Mouse (Mus musculus) MEL (cell line): Measurements from ENCODE around the gene Grk2. TPM values are rescaled to one million over a fixed set of nuclear protein-coding genes. Genes with fewer than 3 reads are reported as not detected.

Source experiments
- DNase-seq: peaks from one replicate; pipeline ENCODE4 v3.0.0; 2011; ENCODE audit warnings: low read depth, low spot score
- H3K27ac ChIP-seq: 2 replicates; pipeline ENCODE4 v1.5.1; 2012; ENCODE audit warnings: low read depth, mild to moderate bottlenecking, control low read depth, low read length, moderate library complexity; ENCODE audit not compliant: control insufficient read depth
- H3K27me3 ChIP-seq, 2 experiments: fragments of 150-350 bp in 1 of 2; sonication (generic) in 1 of 2; 2 replicates each; pipeline ENCODE4 v1.6.1; 2012; ENCODE audit warnings: low read length in 2 of 2, mild to moderate bottlenecking in 2 of 2, improper control_type of control experiment in 1 of 2, moderate library complexity in 1 of 2; ENCODE audit not compliant: insufficient read depth in 2 of 2, control insufficient read depth in 1 of 2
- H3K36me3 ChIP-seq, 2 experiments: 2 replicates each; pipeline ENCODE4 v1.6.1; 2012 to 2014; ENCODE audit warnings: low read length in 2 of 2, improper control_type of control experiment in 1 of 2, inconsistent platforms in 1 of 2, mild to moderate bottlenecking in 1 of 2; ENCODE audit not compliant: insufficient read depth in 2 of 2, control insufficient read depth in 1 of 2
- H3K4me1 ChIP-seq, 2 experiments: fragments of 150-350 bp in 1 of 2; sonication (generic) in 1 of 2; 2 replicates each; pipeline ENCODE4 v1.6.1; 2012; ENCODE audit warnings: low read length in 2 of 2, improper control_type of control experiment in 1 of 2, mild to moderate bottlenecking in 1 of 2; ENCODE audit not compliant: insufficient read depth in 2 of 2, control insufficient read depth in 1 of 2
- H3K4me3 ChIP-seq, 2 experiments: fragments of 150-350 bp in 1 of 2; sonication (generic) in 1 of 2; 2 replicates each; pipeline ENCODE4 v1.5.1; 2012; ENCODE audit warnings: low read depth in 2 of 2, low read length in 2 of 2, mild to moderate bottlenecking in 2 of 2, moderate library complexity in 2 of 2, control low read depth in 1 of 2, improper control_type of control experiment in 1 of 2; ENCODE audit not compliant: control insufficient read depth in 1 of 2, insufficient read depth in 1 of 2
- H3K79me2 ChIP-seq: 2 replicates; pipeline ENCODE4 v1.6.1; 2012; ENCODE audit warnings: mild to moderate bottlenecking, low read length, moderate library complexity; ENCODE audit not compliant: control insufficient read depth, poor library complexity, insufficient read depth
- H3K9ac ChIP-seq: 2 replicates; pipeline ENCODE4 v1.6.1; 2012; ENCODE audit warnings: low read depth, mild to moderate bottlenecking, control low read depth, low read length, moderate library complexity; ENCODE audit not compliant: control insufficient read depth, poor library complexity, severe bottlenecking
- H3K9me3 ChIP-seq: fragments of 150-350 bp; sonication (generic); replicated peaks from 2 replicates; pipeline ENCODE4 v1.6.1; 2012; ENCODE audit warnings: mild to moderate bottlenecking, low read length, improper control_type of control experiment, moderate library complexity; ENCODE audit not compliant: insufficient read depth
- CTCF ChIP-seq, 3 experiments: IDR thresholded peaks in 2 of 3; conservative IDR thresholded peaks in 1 of 3; 2 replicates each; pipeline ENCODE4 v1.5.1; 2011 to 2012; ENCODE audit warnings: low read length in 3 of 3, low read depth in 2 of 3, mild to moderate bottlenecking in 2 of 3, improper control_type of control experiment in 1 of 3, inconsistent platforms in 1 of 3, mixed read lengths in 1 of 3, moderate library complexity in 1 of 3; ENCODE audit not compliant: control insufficient read depth in 1 of 3, insufficient read depth in 1 of 3, poor library complexity in 1 of 3, severe bottlenecking in 1 of 3
- E2F4 ChIP-seq: IDR thresholded peaks from 2 replicates; pipeline ENCODE4 v1.6.1; 2011; ENCODE audit warnings: low read depth, low read length, improper control_type of control experiment, borderline replicate concordance
- EP300 ChIP-seq, 2 experiments: IDR thresholded peaks; 2 replicates each; pipeline ENCODE4 v1.6.1; 2011; ENCODE audit warnings: improper control_type of control experiment in 2 of 2, low read length in 2 of 2, low read depth in 1 of 2, mild to moderate bottlenecking in 1 of 2
- ETS1 ChIP-seq: IDR thresholded peaks from 2 replicates; pipeline ENCODE4 v1.6.1; 2012; ENCODE audit warnings: low read depth, mild to moderate bottlenecking, inconsistent platforms, low read length, improper control_type of control experiment, moderate library complexity
- JUND ChIP-seq: IDR thresholded peaks from 2 replicates; pipeline ENCODE4 v1.6.1; 2011; ENCODE audit warnings: low read depth, mild to moderate bottlenecking, improper control_type of control experiment, low read length
- KAT2A ChIP-seq: conservative IDR thresholded peaks from 2 replicates; pipeline ENCODE4 v1.6.1; 2012; ENCODE audit warnings: low read depth, low read length, improper control_type of control experiment, inconsistent platforms
- MAFK ChIP-seq: IDR thresholded peaks from 2 replicates; pipeline ENCODE4 v1.6.1; 2011; ENCODE audit warnings: low read depth, mild to moderate bottlenecking, low read length, improper control_type of control experiment, borderline replicate concordance
- MAX ChIP-seq: IDR thresholded peaks from 2 replicates; pipeline ENCODE4 v1.6.1; 2011; ENCODE audit warnings: low read length, improper control_type of control experiment
- MYB ChIP-seq: IDR thresholded peaks from 2 replicates; pipeline ENCODE4 v1.6.1; 2011; ENCODE audit warnings: mild to moderate bottlenecking, low read depth, low read length, improper control_type of control experiment
- MYC ChIP-seq: IDR thresholded peaks from 2 replicates; pipeline ENCODE4 v1.6.1; 2011; ENCODE audit warnings: low read depth, mild to moderate bottlenecking, low read length, improper control_type of control experiment, moderate library complexity
- POLR2A ChIP-seq, 2 experiments: IDR thresholded peaks; 2 replicates each; pipeline ENCODE4 v1.6.1; 2011 to 2012; ENCODE audit warnings: low read length in 2 of 2, mild to moderate bottlenecking in 2 of 2, control low read depth in 1 of 2, improper control_type of control experiment in 1 of 2, low read depth in 1 of 2, moderate library complexity in 1 of 2; ENCODE audit not compliant: control insufficient read depth in 1 of 2, insufficient read depth in 1 of 2, poor library complexity in 1 of 2
- POLR2AphosphoS5 ChIP-seq: IDR thresholded peaks from 2 replicates; pipeline ENCODE4 v1.6.1; 2012; ENCODE audit warnings: low read depth, borderline replicate concordance, mild to moderate bottlenecking, inconsistent platforms, low read length, moderate library complexity, mixed read lengths
- RAD21 ChIP-seq: IDR thresholded peaks from 2 replicates; pipeline ENCODE4 v1.6.1; 2011; ENCODE audit warnings: mild to moderate bottlenecking, low read depth, low read length, improper control_type of control experiment
- SMC3 ChIP-seq: IDR thresholded peaks from 2 replicates; pipeline ENCODE4 v1.6.1; 2011; ENCODE audit warnings: low read depth, low read length, improper control_type of control experiment
- TBP ChIP-seq: IDR thresholded peaks from 2 replicates; pipeline ENCODE4 v1.8.0; 2011; ENCODE audit warnings: low read depth, low read length, improper control_type of control experiment
- TCF12 ChIP-seq: IDR thresholded peaks from 2 replicates; pipeline ENCODE4 v1.6.1; 2014; ENCODE audit warnings: low read depth, mild to moderate bottlenecking, inconsistent platforms, low read length, improper control_type of control experiment, moderate library complexity
- UBTF ChIP-seq: IDR thresholded peaks from 2 replicates; pipeline ENCODE4 v1.6.1; 2012; ENCODE audit warnings: low read depth, mild to moderate bottlenecking, inconsistent platforms, low read length, improper control_type of control experiment, moderate library complexity, borderline replicate concordance; ENCODE audit not compliant: insufficient read depth
- USF1 ChIP-seq: IDR thresholded peaks from 2 replicates; pipeline ENCODE4 v1.6.1; 2014; ENCODE audit warnings: low read depth, mild to moderate bottlenecking, inconsistent platforms, low read length, improper control_type of control experiment, moderate library complexity
- ZMIZ1 ChIP-seq: IDR thresholded peaks from 2 replicates; pipeline ENCODE4 v1.6.1; 2012; ENCODE audit warnings: low read depth, mild to moderate bottlenecking, inconsistent platforms, low read length, improper control_type of control experiment, moderate library complexity
- polyA plus RNA-seq, 2 experiments: library from polyadenylated mRNA; stranded (reverse) in 1 of 2; unstranded in 1 of 2; fragments of >175 nt in 1 of 2; fragments of >200 nt in 1 of 2; gene quantifications; 2 replicates each; pipeline versions ENCODE4 v1.2.1 to v1.2.4; 2012; ENCODE audit warnings: low replicate concordance in 2 of 2, low read depth in 1 of 2; ENCODE audit not compliant: insufficient read length in 2 of 2, insufficient read depth in 1 of 2, missing spikeins in 1 of 2
- total RNA-seq: library from RNA; depleted of rRNA; stranded (reverse); fragments of 300-350 nt; gene quantifications from 2 replicates; pipeline ENCODE4 v1.2.3, GENCODE M21; 2012

Gene Grk2
- total and polyA plus RNA-seq, 3 experiments = 75.2 to 105 TPM; not detected in 1

DNA sequence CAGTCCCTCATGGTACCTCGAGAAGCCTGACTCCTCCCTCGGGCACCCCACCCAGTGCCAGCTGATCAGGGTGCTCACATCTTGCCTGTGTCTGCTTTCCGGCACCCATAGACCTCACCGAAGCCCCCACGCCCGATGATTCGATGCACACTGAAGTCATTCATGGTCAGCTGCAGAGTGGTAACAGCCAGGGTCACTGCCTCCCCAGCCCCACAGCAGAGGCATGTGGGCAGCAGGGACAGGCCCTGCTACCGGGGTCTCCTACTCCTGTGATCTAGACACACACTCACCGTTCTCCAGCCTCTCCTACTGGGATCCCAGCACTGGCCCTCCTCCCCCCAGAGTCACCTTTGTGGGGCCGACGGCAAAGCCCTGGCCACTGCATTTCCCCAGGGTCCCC is 14.9 kb downstream of the Grk2 start:
- TF ChIP-seq MAX = no peak
- TF ChIP-seq TCF12 = no peak
- TF ChIP-seq POLR2A (IDR thresholded peaks at IDR 0.05; ENCODE audit: control insufficient read depth in 1 of 2, insufficient read depth in 1 of 2, low read depth in 1 of 2, low read length in 2 of 2, poor library complexity in 1 of 2) = no peak
- TF ChIP-seq TBP = no peak
- no peak for TF ChIP-seq POLR2AphosphoS5
- TF ChIP-seq MAFK = no peak
- Histone ChIP-seq H3K36me3 (peaks cover 8% of the 10 kb centered on the region in 2 experiments), H3K79me2 (peaks cover 9% of the 10 kb centered on the region), H3K27ac (no peak overlapping the region), H3K9ac (no peak overlapping the region), H3K4me1 (peaks cover 8 to 14% of the 10 kb centered on the region in 2 experiments), H3K27me3 (no peaks in the 10 kb centered on the region), H3K4me3 (no peak overlapping the region), H3K9me3 (no peaks in the 10 kb centered on the region)
- no peak for DNase-seq

DNA sequence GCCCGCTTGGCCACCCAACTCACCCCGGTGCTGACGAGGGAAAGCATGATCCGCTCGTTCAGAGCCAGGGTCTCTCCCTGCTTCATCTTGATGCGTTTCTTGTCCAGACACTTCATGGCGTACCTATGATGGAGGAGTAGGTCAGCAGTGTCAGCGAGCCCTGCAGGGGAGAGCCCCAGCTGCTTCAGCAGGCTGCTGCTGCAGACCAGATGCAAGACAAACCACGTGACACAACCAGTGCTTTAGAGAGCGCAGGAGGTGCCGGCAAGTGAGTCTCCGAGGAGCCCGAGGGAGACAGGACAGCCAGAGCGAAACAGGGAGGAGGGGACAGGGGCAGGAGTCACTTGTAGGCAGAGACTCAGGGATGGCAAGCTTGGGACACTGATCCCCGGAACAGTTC is 15.3 kb downstream of the Grk2 start:
- Histone ChIP-seq H3K79me2 (peaks cover 7% of the 10 kb centered on the region), H3K9ac (no peak overlapping the region), H3K4me1 (peaks cover 8 to 14% of the 10 kb centered on the region in 2 experiments), H3K9me3 (no peaks in the 10 kb centered on the region), H3K27ac (no peak overlapping the region), H3K36me3 (peaks cover 8% of the 10 kb centered on the region in 2 experiments), H3K27me3 (no peaks in the 10 kb centered on the region)
- no peak for DNase-seq
- TF ChIP-seq JUND (no peak), MAFK (no peak), MYB (no peak), KAT2A (no peak), MYC (no peak), ETS1 (no peak), CTCF (IDR thresholded peaks at IDR 0.05 in 2 of 3, conservative IDR thresholded peaks at IDR 0.05 in 1 of 3; ENCODE audit: control insufficient read depth in 1 of 3, insufficient read depth in 1 of 3, low read depth in 2 of 3, low read length in 3 of 3, poor library complexity in 1 of 3, severe bottlenecking in 1 of 3) (no peak), E2F4 (no peak), EP300 (IDR thresholded peaks at IDR 0.05; ENCODE audit: low read depth in 1 of 2, low read length in 2 of 2) (no peak), USF1 (no peak), SMC3 (no peak), UBTF (no peak), TCF12 (no peak), ZMIZ1 (no peak), RAD21 (no peak)
- TF ChIP-seq, all 39 proteins: peak for 0
- no peak overlapping the region for H3K4me3 ChIP-seq
